Mouse (Mus musculus) heart, postnatal 0 days (tissue): ENCODE measurements at regions not wholly inside any gene's neighbourhood (a gene's known extent, or its start where the extent isn't known, plus 50 kb on each side); places are given as distances from the start of the nearest gene placed in this dataset.

Experiments
- CTCF ChIP-seq: IDR thresholded peaks from 2 replicates; pipeline ENCODE4 v1.5.1; 2016; ENCODE audit warnings: antibody characterized with exemption, control low read depth, low read depth
- EP300 ChIP-seq: IDR thresholded peaks from 2 replicates; pipeline ENCODE4 v1.6.1; 2016; ENCODE audit warnings: antibody characterized with exemption, low read depth

GRCm38 (mm10) chr17:9929448-9930088, 260.1 kb upstream of the Pabpc6 start:
- TF ChIP-seq CTCF (no peak), EP300 (no peak)
